Mouse (Mus musculus) urinary bladder, adult 2 months (tissue): ENCODE results near the gene Gm49403. TPM values are rescaled to one million over a fixed set of nuclear protein-coding genes. Genes with fewer than 3 reads are reported as not detected.
"Not testable (repeated sequence)": the region's sequence is repeated elsewhere in the genome, so short reads cannot be mapped to it uniquely, and the experiment has no call there.

Experiments used
- DNase-seq: peaks from one replicate; pipeline ENCODE4 v3.0.0; 2022; ENCODE audit warnings: low spot score
- polyA plus RNA-seq: library from polyadenylated mRNA; depleted of rRNA; stranded (reverse); fragments of >200 nt; gene quantifications from 2 replicates; pipeline ENCODE4 v1.2.3, GENCODE M21; 2012

The Gm49403 gene
- polyA plus RNA-seq, 1 experiment = not detected

GRCm38 (mm10) chr19:8871267-8872186 lies 12.2 kb upstream of the Gm49403 start, which contains the start of gene Ubxn1:
TSS of gene Ubxn1 (plus strand) at chr19:8871496.
- DNase-seq = peak; percentile 96

DNA sequence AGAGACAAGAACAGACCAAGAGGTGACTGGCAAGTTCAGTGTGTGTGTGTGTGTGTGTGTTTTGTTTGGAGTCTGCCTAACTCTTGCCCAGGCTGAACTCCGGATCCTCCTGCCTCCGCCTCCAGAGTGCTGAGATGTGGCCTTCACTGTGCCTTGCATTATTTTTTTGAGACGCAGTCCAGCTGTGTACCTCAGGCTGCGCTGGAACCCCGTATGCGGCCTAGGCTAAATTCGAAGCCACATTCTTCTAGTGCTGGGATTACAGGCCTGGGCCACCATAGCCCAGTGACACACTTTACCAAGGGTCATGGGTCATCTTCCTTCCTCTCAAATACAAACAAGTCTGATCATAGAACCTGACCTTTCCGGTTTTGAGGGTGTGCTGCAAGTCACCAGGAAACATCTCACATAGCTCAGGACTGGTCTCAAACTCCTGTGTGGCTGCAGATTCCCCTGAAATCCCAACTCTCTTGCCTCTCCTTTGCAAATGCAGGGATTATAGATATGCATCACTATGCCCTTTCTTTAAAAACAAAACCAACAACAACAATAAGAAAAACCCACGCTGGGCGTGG lies 11.4 kb upstream of the Gm49403 start:
- DNase-seq = no peak

- DNase-seq = no peak
These were observed 8.7 kb upstream of the Gm49403 start for GRCm38 (mm10) chr19:8875031-8875430.

GRCm38 (mm10) chr19:8880311-8881033 lies 3.3 kb upstream of the Gm49403 start, which contains the start of gene Uqcc3:
TSS of gene Uqcc3 (minus strand) at chr19:8880923.
- DNase-seq = peak; percentile 79

DNA sequence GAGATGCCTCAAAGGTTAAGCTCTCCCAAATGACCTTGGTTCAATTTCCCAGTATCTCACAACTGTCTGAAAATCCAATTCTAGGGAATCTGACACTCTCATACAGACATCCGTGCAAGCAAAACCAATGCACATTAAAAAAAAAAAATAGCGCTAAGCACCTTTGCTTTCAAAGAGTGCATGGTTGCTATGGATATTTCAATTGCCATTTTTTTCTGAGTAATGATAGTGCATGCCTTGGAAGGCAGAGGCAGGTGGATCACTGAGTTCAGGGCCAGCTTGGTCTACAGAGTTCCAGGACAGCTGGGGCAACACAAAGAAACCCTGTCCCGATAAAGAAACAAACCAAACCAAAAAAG lies 2.7 kb upstream of the Gm49403 start:
- DNase-seq = no peak

DNA sequence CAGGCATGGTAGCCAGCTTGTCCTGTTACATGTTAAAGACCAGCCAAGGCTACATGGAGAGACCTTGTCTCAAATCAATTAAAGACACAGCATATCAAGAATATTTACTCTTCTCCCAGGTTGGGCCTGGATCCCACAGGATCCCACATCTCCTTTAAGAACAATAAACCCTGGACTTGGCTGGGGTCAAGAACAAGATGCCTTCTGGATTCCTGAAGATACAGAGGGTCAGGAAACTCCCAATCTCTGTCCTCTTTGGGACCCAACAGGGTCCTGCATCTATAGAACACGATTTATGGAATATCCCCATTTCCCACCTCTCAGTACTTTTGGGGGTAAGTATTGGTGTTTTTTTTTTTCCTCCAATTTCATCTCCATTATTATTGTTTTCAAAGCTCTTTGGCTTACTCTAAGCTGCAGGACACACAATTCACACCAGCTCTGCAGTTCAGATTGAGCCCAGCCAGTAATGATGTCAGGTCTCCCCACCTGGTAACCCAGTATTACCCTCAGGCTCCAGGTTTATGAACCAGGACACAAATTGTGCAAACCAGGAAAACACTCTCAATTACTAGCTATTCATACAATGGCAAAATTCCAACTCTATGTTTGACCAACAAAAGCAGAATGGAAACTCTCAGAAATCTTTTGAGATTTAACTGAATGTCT lies 3.3 kb downstream of the Gm49403 start:
- no peak for DNase-seq

DNA sequence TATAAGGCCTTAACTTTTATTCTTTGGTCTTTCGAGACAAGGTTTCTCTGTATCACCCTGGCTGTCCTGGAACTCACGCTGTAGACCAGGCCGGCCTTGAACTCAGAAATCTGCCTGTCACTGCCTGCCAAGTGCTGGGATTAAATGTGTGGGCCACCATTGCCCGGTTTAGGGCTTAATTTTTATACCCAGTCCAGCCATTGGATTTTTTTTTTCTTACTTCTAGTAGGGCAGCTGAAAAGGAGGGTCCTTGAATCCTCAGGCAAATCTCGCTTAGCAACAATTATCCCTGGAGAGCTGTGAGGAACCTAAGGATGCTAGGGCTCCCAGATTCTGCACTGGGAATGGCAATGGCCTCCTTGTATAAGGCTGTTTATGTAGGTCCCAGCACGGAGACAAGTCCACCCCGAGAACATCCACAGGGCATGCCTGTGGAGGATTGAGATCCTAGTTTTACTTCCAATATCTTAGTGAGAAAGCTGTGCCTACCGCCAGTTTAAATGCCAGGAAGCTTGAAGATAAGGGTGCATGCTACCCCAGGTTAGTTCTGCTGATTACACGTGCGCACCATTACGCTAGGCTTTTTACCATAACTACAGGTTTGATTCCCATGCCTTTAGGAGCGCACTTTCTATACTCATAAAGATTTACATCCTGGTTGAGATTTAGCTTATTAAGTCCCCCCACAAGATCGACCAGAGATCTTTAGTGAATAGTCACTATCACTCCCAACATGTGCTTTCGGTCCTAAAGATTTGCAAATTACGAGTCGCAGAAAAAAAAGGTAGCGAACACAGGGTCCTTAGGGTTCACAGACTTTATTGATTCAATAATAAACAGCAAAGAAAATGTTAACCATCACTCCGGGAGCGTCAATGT lies 4.1 kb downstream of the Gm49403 start:
- no peak for DNase-seq

DNA sequence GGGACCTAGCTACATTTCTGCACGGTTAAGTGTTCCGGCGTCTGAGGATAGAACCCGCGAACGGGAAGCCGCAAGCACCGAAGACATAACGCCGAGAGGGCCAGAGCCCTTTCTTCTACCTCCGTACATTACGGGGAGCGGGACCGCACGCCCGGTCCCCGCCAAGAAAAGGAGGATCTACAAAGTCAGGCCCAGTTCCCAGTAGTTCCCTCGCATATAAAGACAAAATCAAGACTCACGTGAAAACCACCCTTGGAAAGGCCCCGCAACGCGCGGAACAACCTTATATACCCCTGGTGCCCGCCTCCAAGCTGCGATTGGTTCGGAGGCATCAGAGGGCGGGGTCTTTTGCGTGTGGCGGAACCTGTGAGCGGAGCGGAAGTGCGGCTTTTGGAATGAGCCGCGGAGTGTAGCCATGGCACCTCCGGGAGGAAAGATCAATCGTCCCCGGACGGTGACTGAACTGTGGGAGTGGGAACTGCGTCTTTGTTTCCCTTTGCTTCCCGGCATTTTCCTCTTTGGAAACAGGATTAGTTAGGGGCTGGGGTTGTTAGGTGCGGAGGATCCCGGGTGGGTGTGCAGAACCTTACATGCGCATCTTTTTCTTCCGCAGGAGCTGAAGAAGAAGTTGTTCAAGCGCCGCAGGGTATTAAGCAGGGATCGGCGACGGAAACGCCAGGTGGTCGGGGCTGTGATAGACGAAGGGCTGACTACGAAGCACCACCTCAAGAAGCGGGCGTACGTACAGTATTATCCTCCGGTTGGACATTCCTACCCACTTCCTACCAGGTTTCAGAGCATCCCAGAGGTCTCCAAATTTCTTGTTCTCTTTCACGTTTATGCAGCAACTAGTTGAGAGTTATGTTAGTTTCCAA lies 5.0 kb downstream of the Gm49403 start, which contains the start of the genes 1810009A15Rik and Gm49416:
TSS of gene 1810009A15Rik (plus strand) at position 343 of the 875 bp plus-strand sequence.
TSS of gene Gm49416 (plus strand) at position 416 of the 875 bp plus-strand sequence.
- peak; percentile 84 for DNase-seq

- DNase-seq = peak; percentile 74
These were observed 9.4 kb downstream of the Gm49403 start, which contains the start of gene Ints5 for GRCm38 (mm10) chr19:8892829-8893766. TSS of gene Ints5 (plus strand) at chr19:8893005.

DNA sequence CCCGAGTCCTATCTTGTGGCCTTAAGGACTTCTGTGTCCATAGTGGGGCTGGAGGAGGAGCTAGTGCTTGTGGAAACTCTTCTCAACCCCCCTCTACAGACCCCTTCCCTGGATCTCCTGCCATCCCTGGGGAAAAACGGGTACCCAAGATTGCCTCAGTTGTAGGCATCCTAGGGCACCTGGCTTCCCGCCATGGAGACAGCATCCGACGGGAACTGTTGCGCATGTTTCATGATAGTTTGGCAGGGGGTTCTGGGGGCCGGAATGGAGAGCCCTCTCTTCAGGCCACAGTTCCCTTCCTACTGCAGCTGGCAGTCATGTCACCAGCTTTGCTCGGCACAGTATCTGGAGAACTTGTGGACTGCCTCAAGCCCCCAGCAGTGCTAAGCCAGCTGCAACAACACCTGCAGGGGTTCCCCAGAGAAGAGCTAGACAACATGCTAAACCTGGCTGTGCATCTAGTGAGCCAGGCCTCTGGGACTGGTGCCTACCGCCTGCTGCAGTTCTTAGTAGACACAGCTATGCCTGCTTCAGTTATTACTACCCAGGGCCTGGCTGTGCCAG lies 11.7 kb downstream of the Gm49403 start:
- no peak for DNase-seq

DNA sequence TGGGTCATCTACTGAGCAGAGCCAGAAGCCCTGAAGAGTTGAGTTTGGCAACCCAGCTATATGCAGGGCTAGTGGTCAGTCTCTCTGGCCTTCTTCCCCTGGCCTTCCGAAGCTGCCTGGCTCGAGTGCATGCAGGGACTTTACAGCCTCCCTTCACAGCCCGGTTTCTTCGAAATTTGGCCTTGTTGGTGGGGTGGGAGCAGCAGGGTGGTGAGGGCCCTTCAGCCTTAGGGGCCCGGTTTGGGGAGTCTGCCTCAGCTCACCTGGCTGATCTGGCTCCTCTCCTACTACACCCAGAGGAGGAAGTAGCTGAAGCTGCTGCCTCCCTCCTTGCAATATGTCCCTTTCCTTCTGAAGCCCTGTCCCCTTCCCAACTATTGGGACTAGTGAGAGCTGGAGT lies 12.5 kb downstream of the Gm49403 start:
- not testable (repeated sequence) for DNase-seq

- DNase-seq = not testable (repeated sequence)
These were observed 13.6 kb downstream of the Gm49403 start for GRCm38 (mm10) chr19:8897211-8897864.

DNA sequence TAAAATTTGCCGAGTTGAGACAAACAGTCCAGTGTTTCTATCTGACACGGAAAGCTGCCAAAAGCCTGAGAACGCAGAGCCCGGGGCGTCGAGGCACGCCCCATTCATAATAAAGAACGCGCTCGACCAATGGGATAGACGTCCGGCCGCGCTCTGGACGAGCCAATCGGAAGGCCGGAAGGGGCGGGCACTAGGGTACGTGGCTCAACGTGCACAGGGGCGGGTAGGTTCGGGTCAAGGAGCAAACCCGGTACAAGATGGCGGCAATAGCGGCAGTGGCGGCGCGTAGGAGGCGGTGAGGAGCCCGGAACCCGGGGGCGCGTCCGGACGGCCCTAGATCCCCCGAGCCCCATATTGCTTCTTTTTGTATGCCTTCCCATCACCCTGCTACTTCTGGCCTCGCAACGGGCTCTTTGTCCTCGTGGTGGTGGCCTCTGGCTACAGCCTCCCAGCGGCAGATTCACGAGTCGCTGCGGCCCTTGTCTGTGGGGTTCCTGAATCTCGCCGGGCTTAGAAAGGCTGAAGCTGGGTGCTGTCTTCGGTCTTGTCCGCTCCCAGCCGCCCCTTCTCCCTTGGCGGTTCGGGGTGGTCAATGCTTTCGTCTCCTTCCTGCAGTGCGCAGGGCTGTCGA lies 14.2 kb downstream of the Gm49403 start, which contains the start of gene Ganab:
TSS of gene Ganab (plus strand) at position 207 of the 631 bp plus-strand sequence.
- peak; percentile 84 for DNase-seq

- no peak for DNase-seq
These were observed 14.8 kb downstream of the Gm49403 start for GRCm38 (mm10) chr19:8898576-8898975.

- DNase-seq = no peak
These were observed 15.3 kb downstream of the Gm49403 start for GRCm38 (mm10) chr19:8899079-8899478.

DNA sequence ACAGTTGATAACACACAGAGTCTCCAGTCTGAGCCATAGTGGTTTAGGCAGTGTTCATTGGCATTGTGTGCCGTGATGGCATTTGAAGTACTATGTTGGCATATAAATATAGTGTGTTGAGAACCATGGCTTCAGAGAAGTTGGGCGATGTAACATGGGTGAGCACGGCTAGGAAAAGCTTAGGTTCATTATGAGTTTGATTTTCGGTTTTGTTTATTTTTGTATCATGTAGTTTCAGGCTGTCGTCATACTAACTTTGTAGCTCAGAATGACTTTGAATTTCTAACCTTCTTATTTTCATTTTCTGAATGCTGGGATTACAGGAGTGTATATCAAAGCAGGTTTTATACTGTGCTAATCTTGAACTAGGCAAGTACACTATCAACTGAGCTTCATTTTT lies 19.7 kb downstream of the Gm49403 start:
- DNase-seq = no peak

GRCm38 (mm10) chr19:8908531-8908930 lies 24.8 kb downstream of the Gm49403 start:
- no peak for DNase-seq
